Mouse (Mus musculus) right cerebral cortex, postnatal 36 days (tissue): Measurements from ENCODE around the gene Masp1.

ENCODE experiments used
- DNase-seq, 2 experiments: peaks; one replicate each; pipeline ENCODE4 v3.0.0; 2022; ENCODE audit warnings: low spot score in 2 of 2, mixed read lengths in 1 of 2

Gene Masp1

GRCm38 (mm10) chr16:23513401-23513800 is 7.2 kb downstream of the Masp1 start:
- no peak for DNase-seq

- DNase-seq, result no peak
Measured at GRCm38 (mm10) chr16:23511166-23511935, 9.3 kb downstream of the Masp1 start.

GRCm38 (mm10) chr16:23505904-23506687 is 14.5 kb downstream of the Masp1 start:
- no peak for DNase-seq

- DNase-seq, result no peak
Measured at GRCm38 (mm10) chr16:23504320-23504744, 16.3 kb downstream of the Masp1 start.

- DNase-seq, result no peak
Measured at GRCm38 (mm10) chr16:23503351-23503750, 17.3 kb downstream of the Masp1 start.

- DNase-seq, result no peak
Measured at GRCm38 (mm10) chr16:23502478-23502877, 18.1 kb downstream of the Masp1 start.

- no peak for DNase-seq
Measured at GRCm38 (mm10) chr16:23501288-23501687, 19.3 kb downstream of the Masp1 start.

- DNase-seq, result no peak
Measured at GRCm38 (mm10) chr16:23500558-23500957, 20.1 kb downstream of the Masp1 start.

- no peak for DNase-seq
Measured at GRCm38 (mm10) chr16:23498691-23499131, 21.9 kb downstream of the Masp1 start.

- no peak for DNase-seq
Measured at GRCm38 (mm10) chr16:23497881-23498280, 22.7 kb downstream of the Masp1 start.

GRCm38 (mm10) chr16:23497440-23497839 is 23.2 kb downstream of the Masp1 start:
- DNase-seq, result no peak

GRCm38 (mm10) chr16:23496245-23496924 is 24.2 kb downstream of the Masp1 start:
- DNase-seq, result no peak

- DNase-seq, result no peak
Measured at GRCm38 (mm10) chr16:23492783-23493182, 27.8 kb downstream of the Masp1 start.

- DNase-seq, result no peak
Measured at GRCm38 (mm10) chr16:23483292-23483691, 37.3 kb downstream of the Masp1 start.

- DNase-seq, result no peak
Measured at GRCm38 (mm10) chr16:23482846-23483245, 37.8 kb downstream of the Masp1 start.

- no peak for DNase-seq
Measured at GRCm38 (mm10) chr16:23482218-23482617, 38.4 kb downstream of the Masp1 start.

- no peak for DNase-seq
Measured at GRCm38 (mm10) chr16:23479872-23480603, 40.6 kb downstream of the Masp1 start.

- DNase-seq, result no peak
Measured at GRCm38 (mm10) chr16:23476598-23476997, 44.0 kb downstream of the Masp1 start.

- DNase-seq, result no peak
Measured at GRCm38 (mm10) chr16:23475651-23476050, 45.0 kb downstream of the Masp1 start.

GRCm38 (mm10) chr16:23472046-23472445 is 48.6 kb downstream of the Masp1 start:
- no peak for DNase-seq

GRCm38 (mm10) chr16:23471551-23471950 is 49.1 kb downstream of the Masp1 start:
- no peak for DNase-seq
